Mouse (Mus musculus) heart, embryonic 11.5 days (tissue): ENCODE data around the gene Mbnl2. TPM values are rescaled to one million over a fixed set of nuclear protein-coding genes. Genes with fewer than 3 reads are reported as not detected.

Experiments used
- ATAC-seq: fragments of 200-750 bp; cut with Nextera tagmentation; replicated peaks from 2 replicates; pipeline ENCODE4 v1.8.0; 2017; ENCODE audit warnings: moderate library complexity; ENCODE audit not compliant: insufficient number of reproducible peaks, low FRiP score, low TSS enrichment
- H3K27ac ChIP-seq: fragments of 300-500 bp; sonication (generic); 2 replicates; pipeline ENCODE4 v1.5.1; 2014; ENCODE audit warnings: mild to moderate bottlenecking, low read depth, low read length
- H3K27me3 ChIP-seq: fragments of 300-500 bp; sonication (generic); 2 replicates; pipeline ENCODE4 v1.6.1; 2014; ENCODE audit warnings: mild to moderate bottlenecking, low read length, mixed read lengths; ENCODE audit not compliant: control insufficient read depth, insufficient read depth
- H3K36me3 ChIP-seq: fragments of 300-500 bp; sonication (generic); 2 replicates; pipeline ENCODE4 v1.6.1; 2014; ENCODE audit warnings: mild to moderate bottlenecking, low read length, moderate library complexity, mixed read lengths; ENCODE audit not compliant: control insufficient read depth, insufficient read depth
- H3K4me1 ChIP-seq: fragments of 300-500 bp; sonication (generic); 2 replicates; pipeline ENCODE4 v1.6.1; 2014; ENCODE audit warnings: low read length; ENCODE audit not compliant: control insufficient read depth, insufficient read depth
- H3K4me2 ChIP-seq: fragments of 300-500 bp; sonication (generic); 2 replicates; pipeline ENCODE4 v1.6.1; 2014; ENCODE audit warnings: mild to moderate bottlenecking, moderate library complexity
- H3K4me3 ChIP-seq: fragments of 300-500 bp; sonication (generic); 2 replicates; pipeline ENCODE4 v1.5.1; 2014; ENCODE audit warnings: low read depth, low read length
- H3K9ac ChIP-seq: fragments of 300-500 bp; sonication (generic); 2 replicates; pipeline ENCODE4 v1.6.1; 2014; ENCODE audit warnings: mild to moderate bottlenecking, low read depth, low read length, moderate library complexity
- H3K9me3 ChIP-seq: fragments of 300-500 bp; sonication (generic); replicated peaks from 2 replicates; pipeline ENCODE4 v1.6.1; 2016; ENCODE audit warnings: low read length; ENCODE audit not compliant: control insufficient read depth
- whole genome bisulfite sequencing: fragments of 180-500 bp; shearing (Covaris S2); extraction: QIAGEN DNeasy Blood & Tissue Kit; methylation state at CpG from one replicate; pipeline ENCODE4 v1.1.7; 2014; ENCODE audit not compliant: insufficient replicate concordance; 5-methylcytosine and 5-hydroxymethylcytosine counted together
- polyA plus RNA-seq: library from polyadenylated mRNA; unstranded; fragments of >200 nt; fragmentation: Nextera tagmentation; extraction: Ambion mirVana; gene quantifications from 2 replicates; pipeline ENCODE4 v1.2.1, GENCODE M21; 2014

Mbnl2 gene
- polyA plus RNA-seq, 1 experiment from 2014 or later = 107 TPM

DNA sequence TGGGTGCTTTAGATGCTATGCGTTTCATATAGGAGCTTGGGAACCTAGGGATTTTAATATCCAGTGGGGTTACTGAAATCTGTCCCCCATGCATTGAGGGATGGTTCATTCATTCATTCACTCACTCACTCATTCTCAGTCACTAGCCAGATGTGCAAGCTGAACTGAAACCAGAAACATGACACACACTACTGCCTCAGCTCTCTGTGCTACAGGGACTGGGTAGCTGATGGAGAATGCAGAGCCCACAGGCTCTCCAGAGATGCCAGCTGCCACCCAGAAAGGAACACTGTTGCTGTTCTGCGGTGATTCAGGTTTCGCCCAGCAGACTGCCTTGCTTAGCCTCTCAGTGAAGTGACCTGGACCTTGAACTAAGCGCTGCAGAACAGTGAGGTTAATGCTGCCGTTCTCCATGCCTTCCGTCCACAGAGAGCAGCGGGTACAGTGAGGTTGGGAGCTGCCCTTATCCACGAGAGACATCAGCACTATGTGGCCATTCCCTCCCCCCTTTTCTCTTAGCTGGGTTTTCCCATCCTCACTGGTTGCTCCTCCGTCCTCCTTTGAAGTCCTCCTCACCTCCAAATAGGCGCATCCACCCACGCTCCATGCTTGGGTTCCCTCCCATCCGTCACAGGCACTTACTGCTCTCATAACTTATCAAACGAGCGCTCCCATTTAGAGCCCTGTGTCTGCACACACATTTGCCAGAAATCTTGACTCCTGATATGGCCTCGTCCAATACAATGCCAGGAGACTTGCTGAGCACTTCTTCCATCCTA is 58.2 kb downstream of the Mbnl2 start:
- 69% methylated on average over 15 of the region's 15 CpGs for WGBS
- Histone ChIP-seq H3K4me1 (peaks cover 54% of the 10 kb centered on the region), H3K27me3 (no peaks in the 10 kb centered on the region), H3K9me3 (no peaks in the 10 kb centered on the region), H3K36me3 (no peaks in the 10 kb centered on the region), H3K9ac (no peak overlapping the region), H3K4me3 (no peak overlapping the region), H3K27ac (no peak overlapping the region), H3K4me2 (no peak overlapping the region)
- ATAC-seq = no peak

DNA sequence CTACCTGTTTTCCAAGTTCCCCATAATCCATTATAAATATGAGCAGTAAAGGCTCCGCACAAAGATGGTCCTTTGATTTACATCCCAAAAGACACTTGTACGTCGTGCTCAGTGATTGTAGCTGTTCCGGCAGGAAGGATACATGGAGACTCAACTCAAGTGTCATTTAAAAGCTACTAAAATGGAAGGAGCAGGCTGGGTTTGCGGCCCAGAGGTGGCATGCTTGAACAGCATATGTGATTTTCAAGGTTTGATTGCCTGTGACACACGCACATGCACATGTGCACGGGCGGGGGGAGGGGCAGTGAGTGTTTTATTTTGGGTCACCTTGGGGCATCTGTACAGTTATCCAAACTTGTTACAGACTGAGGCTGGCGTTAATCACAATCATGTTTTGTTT is 59.9 kb downstream of the Mbnl2 start:
- 79% methylated on average over 9 of the region's 9 CpGs for WGBS
- H3K4me2 ChIP-seq = no peak overlapping the region
- peaks cover 50% of the 10 kb centered on the region for H3K4me1 ChIP-seq
- ATAC-seq = no peak
- H3K9me3 ChIP-seq = no peaks in the 10 kb centered on the region
- H3K36me3 ChIP-seq = no peaks in the 10 kb centered on the region
- no peak overlapping the region for H3K4me3 ChIP-seq
- H3K9ac ChIP-seq = no peak overlapping the region
- no peak overlapping the region for H3K27ac ChIP-seq
- H3K27me3 ChIP-seq = no peaks in the 10 kb centered on the region

- no peak for ATAC-seq
- Histone ChIP-seq H3K4me2 (no peak overlapping the region), H3K36me3 (no peaks in the 10 kb centered on the region), H3K4me1 (peaks cover 45% of the 10 kb centered on the region), H3K9ac (no peak overlapping the region), H3K9me3 (no peaks in the 10 kb centered on the region), H3K4me3 (no peak overlapping the region), H3K27ac (peak overlapping the region; percentile 59), H3K27me3 (no peaks in the 10 kb centered on the region)
- 70% methylated on average over 6 of the region's 6 CpGs for WGBS
These were observed 60.4 kb downstream of the Mbnl2 start for GRCm38 (mm10) chr14:120335871-120336270.

- no peak overlapping the region for H3K4me3 ChIP-seq
- H3K4me1 ChIP-seq = peaks cover 44% of the 10 kb centered on the region
- H3K4me2 ChIP-seq = peak overlapping the region; percentile 4; the same call in 1 of the 2 replicates
- H3K27me3 ChIP-seq = no peaks in the 10 kb centered on the region
- peak overlapping the region; percentile 59 for H3K27ac ChIP-seq
- H3K36me3 ChIP-seq = no peaks in the 10 kb centered on the region
- WGBS = 33% methylated on average over 7 of the region's 7 CpGs
- H3K9ac ChIP-seq = no peak overlapping the region
- no peaks in the 10 kb centered on the region for H3K9me3 ChIP-seq
- peak; percentile 68; the same call in 1 of the 2 replicates for ATAC-seq
These were observed 60.9 kb downstream of the Mbnl2 start for GRCm38 (mm10) chr14:120336380-120336779.

DNA sequence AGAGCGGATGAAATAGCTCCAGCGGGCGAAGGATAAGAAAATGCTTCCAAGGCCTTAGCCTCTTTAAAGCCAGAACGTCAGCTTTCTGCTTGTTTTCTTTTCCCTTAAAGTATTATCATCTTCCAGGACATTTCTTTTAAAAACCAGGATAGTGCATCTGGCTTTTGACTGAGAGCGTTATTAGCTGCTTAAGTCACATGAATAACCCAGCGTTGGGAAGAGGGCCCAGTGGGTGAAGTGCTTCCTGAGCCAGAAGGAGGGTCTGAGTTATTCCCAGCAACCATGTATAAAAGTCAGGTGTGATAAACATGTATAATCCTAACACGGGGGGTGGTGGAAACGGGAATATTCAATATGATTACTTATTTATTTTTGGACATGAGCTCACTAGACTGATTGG is 61.4 kb downstream of the Mbnl2 start:
- H3K9me3 ChIP-seq = no peaks in the 10 kb centered on the region
- H3K4me1 ChIP-seq = peaks cover 44% of the 10 kb centered on the region
- H3K27me3 ChIP-seq = no peaks in the 10 kb centered on the region
- 0 out of 2 replicates have a peak overlapping the region, but pooled peaks have one; percentile 4 for H3K4me2 ChIP-seq
- no peaks in the 10 kb centered on the region for H3K36me3 ChIP-seq
- H3K27ac ChIP-seq = peak overlapping the region; percentile 29; the same call in 1 of the 2 replicates
- H3K4me3 ChIP-seq = no peak overlapping the region
- WGBS = 65% methylated on average over 8 of the region's 8 CpGs
- no peak for ATAC-seq
- no peak overlapping the region for H3K9ac ChIP-seq

DNA sequence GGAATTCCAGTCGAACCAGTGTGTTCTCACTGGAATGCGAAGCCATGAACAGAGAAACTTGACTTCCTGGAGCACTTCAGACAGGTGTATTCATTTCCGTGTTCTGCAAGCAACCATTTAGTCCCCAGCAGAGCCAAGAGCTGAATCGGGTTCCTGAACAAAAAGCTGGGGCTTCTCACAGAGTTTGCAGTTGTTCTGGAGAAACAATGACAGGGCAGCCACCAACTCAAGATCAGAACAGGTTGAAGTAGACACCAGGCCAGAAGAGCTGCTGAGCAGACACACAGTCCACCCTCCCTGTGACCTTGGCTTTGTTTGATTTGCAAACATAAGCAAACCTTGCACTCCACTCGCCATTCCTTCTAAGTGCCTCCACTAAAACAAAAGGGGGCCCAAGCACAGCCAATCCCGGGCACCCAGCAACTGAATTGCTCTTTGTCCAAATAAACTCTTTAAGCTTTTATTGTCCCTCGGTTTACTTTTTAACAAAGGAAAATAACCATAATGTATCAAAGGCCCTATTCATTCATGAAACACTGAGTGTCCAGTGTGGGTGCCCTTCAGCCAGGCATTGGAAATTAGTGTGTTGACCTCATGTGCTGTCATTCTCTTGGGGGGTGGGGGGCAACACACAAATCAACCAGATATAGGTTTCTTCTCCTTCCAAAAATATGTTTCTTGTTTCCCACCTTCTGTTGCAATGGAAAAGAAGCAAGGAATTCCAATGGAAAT is 62.4 kb downstream of the Mbnl2 start:
- no peak for ATAC-seq
- H3K27me3 ChIP-seq = no peaks in the 10 kb centered on the region
- H3K4me3 ChIP-seq = no peak overlapping the region
- H3K4me2 ChIP-seq = no peak overlapping the region
- H3K4me1 ChIP-seq = peaks cover 47% of the 10 kb centered on the region
- no peaks in the 10 kb centered on the region for H3K36me3 ChIP-seq
- no peak overlapping the region for H3K9ac ChIP-seq
- WGBS = 60% methylated on average over 7 of the region's 7 CpGs
- H3K27ac ChIP-seq = no peak overlapping the region
- no peaks in the 10 kb centered on the region for H3K9me3 ChIP-seq

DNA sequence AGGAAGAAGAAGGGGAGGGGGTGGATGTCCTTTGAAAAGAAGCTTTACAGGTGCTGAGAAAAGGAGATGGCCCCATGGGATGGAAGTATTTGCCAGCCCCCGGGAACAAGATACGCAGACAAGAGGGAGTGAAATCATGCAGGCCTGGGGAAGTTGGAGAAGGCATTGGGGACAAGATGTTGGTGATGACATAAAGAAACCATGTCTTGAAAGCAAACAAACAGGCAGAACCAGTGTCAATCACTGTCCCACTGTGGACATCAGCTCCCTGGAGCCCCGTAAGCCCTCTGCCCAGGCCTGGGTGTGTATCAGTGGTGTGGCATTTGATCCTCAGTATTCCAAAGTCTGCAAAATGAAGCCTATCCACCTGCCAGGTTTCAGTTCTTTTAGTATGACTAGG is 63.2 kb downstream of the Mbnl2 start:
- Histone ChIP-seq H3K4me3 (no peak overlapping the region), H3K4me1 (peaks cover 41% of the 10 kb centered on the region), H3K36me3 (no peaks in the 10 kb centered on the region), H3K27ac (no peak overlapping the region), H3K9me3 (no peaks in the 10 kb centered on the region), H3K9ac (no peak overlapping the region), H3K4me2 (no peak overlapping the region), H3K27me3 (no peaks in the 10 kb centered on the region)
- 66% methylated on average over 3 of the region's 3 CpGs for WGBS
- no peak for ATAC-seq

DNA sequence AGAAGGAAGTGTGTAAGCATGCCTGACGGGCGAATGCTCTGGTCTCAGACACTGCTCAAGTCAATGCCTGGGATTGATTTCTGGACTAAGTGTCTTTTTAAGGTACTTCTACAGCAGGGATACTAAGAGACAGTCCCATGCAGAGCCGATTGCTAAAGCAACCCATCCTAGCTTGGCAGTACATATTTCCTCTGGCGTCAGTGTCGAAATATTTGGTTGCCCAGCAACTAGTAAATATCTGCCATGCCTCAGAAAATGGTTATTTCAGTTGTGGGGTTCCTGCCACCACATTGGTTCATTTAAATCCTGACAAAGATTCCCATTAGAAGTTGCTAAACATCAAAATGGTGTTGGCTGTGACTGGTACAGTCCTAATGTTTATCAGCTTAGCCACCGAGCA is 66.4 kb downstream of the Mbnl2 start:
- WGBS = 86% methylated on average over 6 of the region's 6 CpGs
- Histone ChIP-seq H3K4me1 (peaks cover 17% of the 10 kb centered on the region), H3K9ac (no peak overlapping the region), H3K9me3 (peaks cover 6% of the 10 kb centered on the region), H3K27me3 (no peaks in the 10 kb centered on the region), H3K36me3 (peaks cover 11% of the 10 kb centered on the region; the same call in 1 of the 2 replicates), H3K4me3 (no peak overlapping the region), H3K27ac (no peak overlapping the region), H3K4me2 (no peak overlapping the region)
- ATAC-seq = no peak
